Mouse (Mus musculus) cerebellum, adult 2 months (tissue): ENCODE data around the gene Map3k21. TPM values are rescaled to one million over a fixed set of nuclear protein-coding genes. Genes with fewer than 3 reads are reported as not detected.

ENCODE experiments used
- DNase-seq, 2 experiments: peaks; one replicate each; pipeline ENCODE4 v3.0.0; 2021
- H3K27ac ChIP-seq: fragments of 200-500 bp; 2 replicates; pipeline ENCODE4 v1.5.1; 2012; ENCODE audit warnings: low read length, control low read depth, inconsistent platforms; ENCODE audit not compliant: insufficient read depth
- H3K27me3 ChIP-seq: fragments of 200-500 bp; 2 replicates; pipeline ENCODE4 v1.6.1; 2012; ENCODE audit warnings: inconsistent platforms, mild to moderate bottlenecking, low read length, moderate library complexity; ENCODE audit not compliant: control insufficient read depth, insufficient read depth
- H3K4me1 ChIP-seq: fragments of 200-500 bp; 2 replicates; pipeline ENCODE4 v1.6.1; 2011; ENCODE audit warnings: low read length; ENCODE audit not compliant: control insufficient read depth, insufficient read depth
- H3K4me3 ChIP-seq: fragments of 200-500 bp; replicated peaks from 2 replicates; pipeline ENCODE3; 2011; ENCODE audit warnings: mild to moderate bottlenecking, low read depth, low read length, control low read depth; ENCODE audit not compliant: insufficient read depth
- CTCF ChIP-seq: fragments of 200-500 bp; IDR thresholded peaks from 2 replicates; pipeline ENCODE4 v1.5.1; 2011; ENCODE audit warnings: low read depth, mild to moderate bottlenecking, control low read depth, low read length, moderate library complexity, borderline replicate concordance; ENCODE audit not compliant: insufficient read depth
- POLR2A ChIP-seq: fragments of 200-500 bp; IDR thresholded peaks from 2 replicates; pipeline ENCODE4 v1.6.1; 2011; ENCODE audit warnings: low read length, control low read depth, borderline replicate concordance; ENCODE audit not compliant: insufficient read depth
- WGBS: fragments of 180-500 bp; shearing (Covaris S2); methylation state at CpG from one replicate; pipeline ENCODE4 v1.1.7; 2018; 5-methylcytosine and 5-hydroxymethylcytosine counted together
- polyA plus RNA-seq: library from polyadenylated mRNA; depleted of rRNA; stranded (reverse); fragments of >200 nt; gene quantifications from 2 replicates; pipeline ENCODE4 v1.2.3, GENCODE M21; 2012

The Map3k21 gene
- polyA plus RNA-seq, 1 experiment, result 1.1 TPM

DNA sequence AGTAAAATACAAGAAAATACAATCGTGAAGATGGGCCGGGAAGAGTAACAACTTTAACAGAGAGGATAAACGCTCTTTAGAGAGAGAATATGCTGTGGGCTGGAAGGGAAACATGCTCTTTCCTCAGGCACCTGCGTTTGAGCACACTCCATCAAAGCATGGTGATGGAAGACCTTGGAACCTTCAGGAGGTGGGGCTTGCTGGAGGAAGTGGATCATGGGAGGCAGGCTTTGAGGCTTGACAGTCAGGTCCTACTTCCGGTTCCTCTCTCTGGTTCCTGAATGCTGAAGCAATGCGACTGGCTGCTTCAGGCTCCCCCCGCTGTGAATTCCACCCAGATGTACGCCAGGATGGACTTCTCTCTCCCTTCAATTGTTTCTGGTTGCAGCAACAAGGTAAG lies 49.8 kb downstream of the Map3k21 start:
- H3K4me3 ChIP-seq, result peak overlapping the region; percentile 62
- H3K27ac ChIP-seq, result peak overlapping the region; percentile 93
- peak; percentile 79 to 83 for DNase-seq
- no peaks in the 10 kb centered on the region for H3K27me3 ChIP-seq
- peaks cover 32% of the 10 kb centered on the region for H3K4me1 ChIP-seq
- TF ChIP-seq CTCF (no peak), POLR2A (peak; percentile 63; the same call in 1 of the 2 replicates)
- WGBS, result 27% methylated on average over 8 of the region's 8 CpGs

DNA sequence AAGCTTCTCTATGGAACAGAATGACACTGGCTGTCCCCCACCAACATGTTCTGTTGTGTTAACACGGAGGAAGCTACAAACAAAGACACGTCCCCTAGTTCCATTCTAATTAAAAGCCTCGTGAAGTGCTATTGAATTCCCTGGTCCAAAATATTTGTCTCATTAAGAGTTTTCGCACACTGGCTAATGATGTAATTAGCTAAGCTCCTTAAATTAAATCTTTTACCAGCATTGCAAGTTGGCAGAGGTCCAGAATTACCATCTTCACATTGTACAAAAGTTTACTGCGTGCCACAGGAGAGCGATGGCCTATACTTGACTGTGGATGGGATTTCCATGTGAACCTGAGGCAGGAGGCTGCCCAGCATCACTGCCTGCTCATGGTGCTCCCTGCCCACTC lies 51.5 kb downstream of the Map3k21 start:
- TF ChIP-seq POLR2A (no peak), CTCF (no peak)
- Histone ChIP-seq H3K27me3 (no peaks in the 10 kb centered on the region), H3K4me1 (peaks cover 20% of the 10 kb centered on the region), H3K27ac (no peak overlapping the region; the same call in 1 of the 2 replicates), H3K4me3 (no peak overlapping the region)
- 68% methylated on average over 6 of the region's 6 CpGs for WGBS
- peak in 1 of 2 experiments; percentile 28 for DNase-seq

DNA sequence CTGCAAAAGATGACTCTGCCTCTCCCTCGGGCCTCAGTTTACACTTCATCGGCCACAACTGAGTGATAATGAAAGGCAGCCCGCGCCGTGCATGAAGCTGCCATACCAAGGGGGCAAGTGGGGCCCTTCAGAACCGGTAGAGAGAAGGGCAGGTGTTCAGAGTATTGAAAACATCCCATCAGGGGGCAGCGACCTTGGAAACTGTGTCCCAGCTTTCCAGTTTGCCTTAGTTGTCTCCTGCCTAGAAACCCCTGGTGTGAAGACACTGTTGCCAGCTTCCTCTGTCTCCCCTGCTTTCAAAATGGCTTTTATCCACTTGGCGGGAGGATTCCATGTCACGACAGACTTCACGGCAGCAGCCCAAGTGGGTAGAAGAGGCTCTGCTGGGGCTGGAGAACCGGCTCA lies 53.6 kb downstream of the Map3k21 start:
- Histone ChIP-seq H3K27ac (peak overlapping the region; percentile 58), H3K4me3 (peak overlapping the region; percentile 35), H3K27me3 (no peaks in the 10 kb centered on the region), H3K4me1 (peaks cover 9% of the 10 kb centered on the region; the same call in 1 of the 2 replicates)
- 4% methylated on average over 11 of the region's 11 CpGs for WGBS
- peak; percentile 61 to 70 for DNase-seq
- TF ChIP-seq POLR2A (no peak), CTCF (no peak)

DNA sequence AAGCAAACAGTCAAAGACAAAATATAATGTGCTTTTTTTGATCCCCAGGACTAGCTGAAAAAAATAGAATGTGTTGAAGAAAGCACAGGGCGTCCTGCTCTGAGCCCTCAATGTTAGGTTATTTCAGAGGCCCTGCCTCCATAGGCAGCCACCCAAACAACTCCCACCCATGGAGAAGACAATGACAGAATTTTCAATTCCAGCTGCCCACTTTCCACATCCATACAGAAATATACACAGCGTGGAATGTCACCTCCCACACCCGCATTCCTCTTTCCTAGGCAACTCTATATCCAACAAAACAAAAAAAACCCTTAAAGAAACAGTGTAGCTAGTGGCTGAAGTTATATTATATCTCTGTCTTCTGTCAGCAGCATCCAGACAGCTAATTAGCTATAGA lies 61.1 kb downstream of the Map3k21 start:
- H3K27ac ChIP-seq, result no peak overlapping the region
- no peak for TF ChIP-seq POLR2A
- no peak for TF ChIP-seq CTCF
- peaks cover 18% of the 10 kb centered on the region for H3K4me1 ChIP-seq
- no peak overlapping the region for H3K4me3 ChIP-seq
- no peaks in the 10 kb centered on the region for H3K27me3 ChIP-seq
- 65% methylated on average over 3 of the region's 3 CpGs for WGBS
- DNase-seq, result no peak

DNA sequence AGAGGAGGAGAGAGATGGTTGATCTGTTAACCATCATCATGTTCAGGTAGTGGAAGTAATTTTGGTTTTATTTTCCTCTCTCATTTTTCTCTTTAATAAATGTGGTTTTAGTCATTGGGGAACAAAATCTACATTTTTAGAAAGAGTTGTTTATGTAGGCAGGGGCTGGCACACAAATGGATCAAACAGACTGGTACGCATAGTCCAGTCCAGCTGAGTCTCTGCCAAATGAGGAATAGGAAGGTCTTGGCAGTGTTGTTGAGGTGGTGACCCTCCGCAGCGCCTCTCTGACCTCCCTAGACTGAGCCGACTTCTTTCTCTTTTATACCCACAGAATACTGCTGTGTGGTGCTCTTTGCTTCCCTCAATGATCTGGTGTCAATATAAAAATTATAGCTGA lies 65.7 kb downstream of the Map3k21 start:
- no peaks in the 10 kb centered on the region for H3K27me3 ChIP-seq
- 11% methylated on average over 4 of the region's 4 CpGs for WGBS
- no peak overlapping the region for H3K27ac ChIP-seq
- H3K4me3 ChIP-seq, result no peak overlapping the region
- peaks cover 25% of the 10 kb centered on the region for H3K4me1 ChIP-seq
- DNase-seq, result peak; percentile 32 to 54
- TF ChIP-seq CTCF, result no peak

DNA sequence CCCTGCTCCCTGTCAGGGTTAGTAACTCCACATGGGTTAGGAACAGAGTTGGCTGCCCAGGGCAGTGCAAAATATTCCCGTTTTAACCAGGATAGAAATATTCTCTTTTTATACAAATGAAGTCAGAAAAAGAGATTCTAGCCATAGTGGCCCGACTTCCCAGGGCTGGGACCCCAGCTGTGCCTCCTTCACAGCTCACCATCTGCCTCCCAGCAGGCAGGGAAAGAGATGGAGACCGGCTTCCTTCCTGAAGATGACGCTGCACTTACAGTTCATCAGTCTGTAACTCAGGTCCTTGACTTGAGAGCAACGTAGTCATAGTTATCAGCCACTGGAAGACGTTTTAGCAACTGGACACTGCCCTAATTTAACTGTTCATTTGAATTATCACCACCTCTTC lies 70.6 kb downstream of the Map3k21 start:
- DNase-seq, result peak; percentile 73 to 78
- Histone ChIP-seq H3K4me1 (peaks cover 16% of the 10 kb centered on the region), H3K27ac (peak overlapping the region; percentile 51), H3K4me3 (no peak overlapping the region), H3K27me3 (no peaks in the 10 kb centered on the region)
- WGBS, result 2% methylated on average over 6 of the region's 6 CpGs
- TF ChIP-seq POLR2A (no peak), CTCF (no peak)

DNA sequence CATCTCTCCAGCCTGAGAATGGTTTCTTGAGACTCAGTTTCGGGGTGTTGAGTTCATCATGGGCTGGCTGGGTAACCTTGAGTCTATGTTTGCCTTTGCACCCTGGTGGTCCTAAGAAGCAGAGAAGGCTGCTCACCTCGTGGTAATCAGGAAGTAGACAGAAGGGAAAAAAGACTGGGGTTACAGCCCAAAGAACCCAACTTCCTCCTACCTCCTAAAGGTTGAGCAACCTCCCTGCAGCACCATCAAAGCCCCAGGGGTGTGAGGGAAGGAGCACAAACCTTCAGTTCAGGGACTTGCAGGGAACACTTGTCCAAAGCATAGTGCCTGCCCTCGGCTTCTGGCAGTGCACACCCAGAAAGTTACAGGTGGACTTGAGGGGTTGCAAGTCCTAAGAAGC lies 73.3 kb downstream of the Map3k21 start:
- no peak for DNase-seq
- H3K4me1 ChIP-seq, result peaks cover 12% of the 10 kb centered on the region; the same call in 1 of the 2 replicates
- H3K4me3 ChIP-seq, result no peak overlapping the region
- H3K27ac ChIP-seq, result no peak overlapping the region
- TF ChIP-seq POLR2A, result no peak
- TF ChIP-seq CTCF, result no peak
- H3K27me3 ChIP-seq, result no peaks in the 10 kb centered on the region
- 77% methylated on average over 3 of the region's 3 CpGs for WGBS

DNA sequence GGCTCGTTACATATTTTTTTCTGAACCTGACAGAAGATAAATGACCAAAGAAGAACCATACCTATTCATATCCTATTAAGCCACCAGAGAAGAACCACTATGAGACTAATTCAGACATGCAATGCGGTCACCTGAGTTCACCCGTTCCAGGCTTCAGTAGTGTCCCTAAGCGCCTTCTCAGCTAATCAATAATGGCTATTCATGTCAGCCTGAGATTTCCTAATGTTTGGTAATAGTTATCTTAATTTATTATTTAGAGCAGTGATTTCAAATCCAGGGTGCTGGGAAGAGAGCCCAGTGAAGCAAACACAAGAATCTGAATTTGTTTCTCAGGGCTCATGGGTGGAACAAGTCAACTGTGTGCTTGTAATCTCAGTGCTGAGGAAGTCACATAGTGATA lies 73.9 kb downstream of the Map3k21 start:
- peaks cover 12% of the 10 kb centered on the region; the same call in 1 of the 2 replicates for H3K4me1 ChIP-seq
- 98% methylated on average over 4 of the region's 4 CpGs for WGBS
- no peak for DNase-seq
- no peak overlapping the region for H3K4me3 ChIP-seq
- TF ChIP-seq CTCF, result no peak
- no peak overlapping the region for H3K27ac ChIP-seq
- no peaks in the 10 kb centered on the region for H3K27me3 ChIP-seq

DNA sequence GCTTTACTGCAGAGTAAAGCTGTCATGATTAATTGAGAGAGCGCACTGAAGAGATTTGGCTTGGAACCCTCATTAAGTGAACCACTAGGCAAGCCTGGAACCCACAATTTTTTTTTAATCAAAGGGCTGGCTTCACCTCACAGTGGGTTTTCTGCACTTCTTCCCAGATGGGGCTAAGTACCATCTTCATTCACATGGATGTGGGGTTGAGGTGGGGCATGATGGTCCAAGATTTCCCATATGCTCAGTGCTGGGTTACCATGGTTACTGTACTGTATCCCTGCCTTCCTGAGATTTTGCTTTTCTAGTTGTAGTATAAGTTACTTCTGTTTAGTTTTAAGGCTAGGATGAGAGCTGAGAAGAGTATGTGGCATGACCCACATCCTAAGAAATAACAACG lies 75.1 kb downstream of the Map3k21 start:
- Histone ChIP-seq H3K4me1 (peaks cover 9% of the 10 kb centered on the region; the same call in 1 of the 2 replicates), H3K27me3 (no peaks in the 10 kb centered on the region), H3K4me3 (no peak overlapping the region), H3K27ac (no peak overlapping the region)
- no peak for TF ChIP-seq CTCF
- no peak for TF ChIP-seq POLR2A
- DNase-seq, result no peak
- WGBS, result 94% methylated on average over 2 of the region's 2 CpGs
